Comparison of ENCODE assay signal across 8 mouse cellular contexts in the genomic region with DNA sequence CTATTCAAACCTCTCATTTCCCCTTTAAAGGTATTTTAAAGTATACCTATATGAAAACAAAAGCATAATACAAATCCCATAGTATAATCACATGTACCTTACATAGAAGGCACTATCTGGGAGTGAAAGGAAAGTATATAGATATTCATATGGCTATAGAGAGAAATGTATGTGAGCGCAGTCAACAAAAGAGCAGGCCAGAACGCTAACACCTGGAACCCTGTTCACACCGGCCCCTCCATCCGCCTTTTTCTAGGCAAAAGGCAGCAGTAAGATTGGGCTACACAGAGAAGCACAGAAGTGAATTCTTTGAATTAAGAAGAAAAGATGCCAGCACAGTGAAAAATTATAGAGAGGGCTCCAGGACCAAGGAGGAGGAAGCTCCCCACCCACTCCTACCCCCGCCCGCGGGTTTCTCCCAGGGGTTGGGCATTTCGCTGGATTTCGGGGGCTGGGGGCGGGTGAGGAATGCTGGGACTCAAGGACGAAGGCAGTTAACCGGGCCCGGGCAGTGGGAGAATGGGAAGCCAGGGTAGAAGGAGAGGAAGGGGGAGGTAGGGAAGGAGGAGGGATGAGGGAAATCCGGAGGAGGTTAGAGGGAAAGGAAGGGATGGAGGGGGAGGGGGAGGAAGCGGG. TPM values are rescaled to one million over a fixed set of nuclear protein-coding genes. Genes with fewer than 3 reads are reported as not detected.
DNase-seq lines count a peak whose midpoint lies in the region; ATAC-seq and TF ChIP-seq lines count a peak whose summit lies in the region.

No protein-coding gene starts in this region.

- H3K27me3 ChIP-seq in heart, adult 2 months (ENCODE audit: control insufficient read depth, insufficient read depth, low read length), result no peaks in the 10 kb centered on the region
- 0 out of 2 replicates have a peak, but pooled peaks cover 2% of the 10 kb centered on the region for H3K27me3 ChIP-seq in hindbrain, embryonic 13.5 days
- H3K27me3 ChIP-seq in midbrain, embryonic 13.5 days, result 0 out of 2 replicates have a peak, but pooled peaks cover 6% of the 10 kb centered on the region

- H3K4me1 ChIP-seq in heart, adult 2 months (ENCODE audit: control insufficient read depth, insufficient read depth, low read length), result peaks cover 2% of the 10 kb centered on the region; the same call in 1 of the 2 replicates
- H3K4me1 ChIP-seq in hindbrain, embryonic 13.5 days (replicated peaks), result peaks cover 16% of the 10 kb centered on the region
- peaks cover 12% of the 10 kb centered on the region for H3K4me1 ChIP-seq in midbrain, embryonic 13.5 days (replicated peaks)

- TF ChIP-seq POLR2A in heart, adult 2 months (IDR thresholded peaks at IDR 0.05; ENCODE audit: insufficient read depth, low read depth, low read length), result no peak

- no peak for ATAC-seq in hindbrain, embryonic 13.5 days (ENCODE audit: low FRiP score)
- ATAC-seq in midbrain, embryonic 13.5 days, result peak; percentile 97; the same call in 1 of the 2 replicates

- WGBS in heart, adult 2 months, result 3% methylated on average over 14 of the region's 15 CpGs
- under 1% methylated on average over 15 of the region's 15 CpGs for WGBS in hindbrain, embryonic 13.5 days
- WGBS in midbrain, embryonic 13.5 days, result 3% methylated on average over 15 of the region's 15 CpGs

- peak overlapping the region; percentile 75 for H3K4me3 ChIP-seq in heart, adult 2 months
- H3K4me3 ChIP-seq in hindbrain, embryonic 13.5 days, result peak overlapping the region; percentile 55
- peak overlapping the region; percentile 59 for H3K4me3 ChIP-seq in midbrain, embryonic 13.5 days (replicated peaks)

- no peaks in the 10 kb centered on the region for H3K79me2 ChIP-seq in heart, adult 2 months (replicated peaks; ENCODE audit: control insufficient read depth, insufficient read depth, low read length)

- H3K4me2 ChIP-seq in hindbrain, embryonic 13.5 days, result peak overlapping the region; percentile 71
- peak overlapping the region; percentile 58 for H3K4me2 ChIP-seq in midbrain, embryonic 13.5 days (replicated peaks)

- H3K27ac ChIP-seq in heart, adult 2 months, result peak overlapping the region; percentile 99
- H3K27ac ChIP-seq in hindbrain, embryonic 13.5 days, result peak overlapping the region; percentile 98
- H3K27ac ChIP-seq in midbrain, embryonic 13.5 days, result peak overlapping the region; percentile 96

- no peak for TF ChIP-seq CTCF in heart, adult 2 months (IDR thresholded peaks at IDR 0.05)

- intact Hi-C loops in heart, adult 2 months (cut with DNase I), result loop anchor here (2.0 to 10.0 kb wide), 5 partner anchors 18 to 272 kb away; a partner anchor contains a TSS
- intact Hi-C loops in heart, postnatal 25 days (cut with DNase I), result loop anchor here (1.0 to 2.0 kb wide), 2 partner anchors 56 to 63 kb away; a partner anchor contains a TSS
- intact Hi-C loops in gastrocnemius, postnatal 14 days (cut with DNase I; ENCODE audit: low total_unique reads), result loop anchor here (5.0 kb wide), 1 partner anchor 65 kb away; no protein-coding TSS in a partner anchor

- DNase-seq in heart, adult 2 months, result no peak
- DNase-seq in heart, postnatal 25 days (ENCODE audit: low spot score), result no peak
- DNase-seq in right cerebral cortex, adult 2 months (ENCODE audit: low spot score in 2 of 2), result peak; percentile 58 to 59
- no peak for DNase-seq in right cerebral cortex, postnatal 10 days (ENCODE audit: low spot score in 2 of 2)
- peak; percentile 59 for DNase-seq in thymus, postnatal 14 days
- no peak for DNase-seq in gastrocnemius, postnatal 14 days

- no peak for TF ChIP-seq EP300 in heart, adult 2 months (IDR thresholded peaks at IDR 0.05; ENCODE audit: insufficient read depth, low read depth, low read length)

- peaks cover 6% of the 10 kb centered on the region for H3K36me3 ChIP-seq in heart, adult 2 months (ENCODE audit: control insufficient read depth, insufficient read depth, low read length)
- peaks cover under 1% of the 10 kb centered on the region; the same call in 1 of the 2 replicates for H3K36me3 ChIP-seq in hindbrain, embryonic 13.5 days
- H3K36me3 ChIP-seq in midbrain, embryonic 13.5 days, result no peaks in the 10 kb centered on the region

- no peaks in the 10 kb centered on the region for H3K9me3 ChIP-seq in hindbrain, embryonic 13.5 days
- no peaks in the 10 kb centered on the region for H3K9me3 ChIP-seq in midbrain, embryonic 13.5 days

- peak overlapping the region; percentile 64 for H3K9ac ChIP-seq in heart, adult 2 months (ENCODE audit: low read depth, low read length)
- H3K9ac ChIP-seq in hindbrain, embryonic 13.5 days, result peak overlapping the region; percentile 78
- H3K9ac ChIP-seq in midbrain, embryonic 13.5 days (replicated peaks), result peak overlapping the region; percentile 76

RNA-seq across cellular contexts. Expression of a gene that starts 0.7 kb away (rescaled TPM):
- total RNA-seq in heart, adult 2 months (2021), result 10 to 100 TPM; 51.5 to 56.4 TPM
- 17.4 and 37.5 TPM in 2 replicates for polyA plus RNA-seq in heart, adult 2 months (2012; rRNA removed)
- 10 to 100 TPM; 45.3 to 53.2 TPM for total RNA-seq in heart, postnatal 25 days (2021)
- 34.5 and 35.7 TPM in 2 replicates for polyA plus RNA-seq in hindbrain, embryonic 13.5 days (2015; fragmentation: Nextera tagmentation; extraction: Ambion mirVana)
- 34.3 and 34.6 TPM in 2 replicates for polyA plus RNA-seq in midbrain, embryonic 13.5 days (2015; fragmentation: Nextera tagmentation; extraction: Ambion mirVana)
- 10 to 100 TPM; 45.9 to 49.0 TPM for total RNA-seq in gastrocnemius, postnatal 14 days (2021)

RNA-seq across cellular contexts. Expression of a gene that starts 56.3 kb away (rescaled TPM):
- total RNA-seq in heart, adult 2 months (2021), result 10 to 100 TPM; 24.4 to 26.7 TPM
- 7.5 and 16.2 TPM in 2 replicates for polyA plus RNA-seq in heart, adult 2 months (2012; rRNA removed)
- 10 to 100 TPM; 24.9 to 30.8 TPM for total RNA-seq in heart, postnatal 25 days (2021)
- 36.9 and 40.4 TPM in 2 replicates for polyA plus RNA-seq in hindbrain, embryonic 13.5 days (2015; fragmentation: Nextera tagmentation; extraction: Ambion mirVana)
- 41.3 and 43.6 TPM in 2 replicates for polyA plus RNA-seq in midbrain, embryonic 13.5 days (2015; fragmentation: Nextera tagmentation; extraction: Ambion mirVana)
- 10 to 100 TPM; 22.1 to 24.2 TPM for total RNA-seq in gastrocnemius, postnatal 14 days (2021)

Comparison
In these comparisons a context has a peak if more than half of its experiments do, and no peak if none do; other contexts are left out.
1. DNase-seq: peak in right cerebral cortex, adult 2 months (2 of 2) and thymus, postnatal 14 days (single experiment); none in heart, adult 2 months (0 of 2), heart, postnatal 25 days (single experiment), right cerebral cortex, postnatal 10 days (0 of 2) and gastrocnemius, postnatal 14 days (single experiment).
2. Peak in every context shown above with its lines, with median percentiles within 50 percentile points of each other: H3K27ac ChIP-seq, H3K4me3 ChIP-seq and H3K9ac ChIP-seq.